Mouse (Mus musculus) thymus, postnatal 4 days (tissue): Measurements from ENCODE around the gene Gpm6a.

ENCODE experiments used
- DNase-seq: peaks from one replicate; pipeline ENCODE4 v3.0.0; 2021

Gpm6a gene

GRCm38 (mm10) chr8:54954741-54955455, at the start of gene Gpm6a:
Gpm6a (plus strand) TSS chr8:54954843.
- no peak for DNase-seq

DNA sequence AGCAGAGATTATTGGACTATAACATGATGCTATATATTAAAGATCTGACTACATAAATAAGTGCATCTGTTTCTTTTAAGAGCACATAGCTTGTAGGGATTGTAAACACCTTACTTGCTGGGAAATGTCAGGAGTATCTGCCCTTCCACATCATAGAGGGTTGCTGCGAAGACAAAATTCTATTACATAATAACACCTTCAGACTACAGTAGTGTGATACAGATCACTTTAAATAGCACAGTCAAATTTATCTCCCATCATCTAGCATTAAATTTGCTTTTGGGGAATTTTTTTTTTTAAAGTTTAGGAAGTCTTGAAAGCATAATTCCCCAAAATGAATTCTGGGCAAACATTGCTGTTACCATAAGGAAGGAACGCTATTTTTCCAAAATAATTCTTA, 41.8 kb upstream of the Gpm6a start:
- DNase-seq: no peak

- no peak for DNase-seq
These were observed 36.9 kb upstream of the Gpm6a start for GRCm38 (mm10) chr8:54917710-54918109.

DNA sequence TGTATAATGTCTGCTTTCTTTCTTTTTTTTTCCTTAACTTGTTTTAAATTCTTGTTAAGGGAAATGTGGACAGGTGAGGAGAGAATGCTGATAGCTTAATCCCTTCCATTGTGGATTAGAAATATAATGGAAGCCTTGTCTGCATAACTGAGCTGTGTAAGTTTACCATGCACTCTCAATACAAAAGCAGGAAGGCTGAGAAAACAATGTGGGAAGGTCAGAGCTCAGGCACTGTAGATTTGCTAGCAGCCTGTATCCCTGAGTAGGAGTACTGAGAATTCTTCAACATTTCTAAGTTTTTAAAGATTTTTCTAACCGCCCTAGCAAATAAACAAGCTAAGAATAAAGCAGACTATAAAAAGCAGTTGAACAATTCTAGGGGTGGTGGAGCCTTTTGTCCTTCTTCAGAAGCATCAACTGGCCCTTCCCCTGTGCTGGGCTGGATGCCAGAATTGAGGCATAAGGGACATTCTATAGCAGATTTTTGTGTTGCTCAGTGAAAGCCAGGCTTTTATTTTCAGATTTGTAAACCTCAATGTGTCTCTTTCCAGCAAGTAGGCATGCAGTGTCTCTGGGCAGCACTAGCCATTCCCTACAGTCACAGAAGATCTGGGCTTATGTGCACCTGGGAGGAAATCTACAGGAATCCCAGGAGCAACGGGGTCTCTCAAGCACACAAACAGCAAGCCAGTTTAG, 32.3 kb upstream of the Gpm6a start:
- DNase-seq: no peak

- DNase-seq: no peak
These were observed 29.7 kb upstream of the Gpm6a start for GRCm38 (mm10) chr8:54924936-54925335.

DNA sequence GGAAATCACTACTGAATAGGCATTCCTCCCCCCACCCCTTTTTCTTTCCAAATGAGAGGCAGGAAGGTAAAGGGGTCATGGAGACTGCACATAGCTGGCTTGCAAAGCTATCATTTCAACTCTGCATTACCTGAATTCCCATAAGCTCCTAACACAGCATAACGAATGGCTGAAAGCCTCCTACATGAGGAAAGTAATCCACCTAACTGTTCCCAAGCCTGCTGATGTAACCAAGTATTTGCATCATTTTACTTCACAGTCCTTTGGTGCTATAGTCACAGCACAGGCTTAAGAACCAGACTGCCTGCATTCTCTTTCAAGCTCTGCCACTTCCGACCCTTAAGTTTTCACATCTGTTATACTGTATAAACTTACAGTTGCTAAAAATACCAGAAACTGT, 22.3 kb upstream of the Gpm6a start:
- DNase-seq: no peak

DNA sequence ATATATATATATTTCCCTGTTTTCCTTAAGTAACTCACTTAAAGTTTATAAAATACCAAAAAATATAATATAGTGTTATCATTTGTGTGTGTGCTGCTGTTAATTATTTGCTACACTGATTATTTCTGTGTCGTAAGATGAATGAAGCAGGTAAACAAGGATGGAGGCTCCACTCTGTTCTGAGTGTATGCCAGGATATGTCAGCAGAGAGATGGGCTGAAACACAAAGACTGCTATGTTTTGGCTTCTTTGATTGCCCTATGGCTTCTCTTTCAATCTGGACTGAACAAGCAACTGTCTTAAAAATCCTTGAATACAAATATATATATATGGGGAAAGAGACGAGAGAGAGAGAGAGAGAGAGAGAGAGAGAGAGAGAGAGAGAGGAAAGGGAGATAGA, 1.3 kb upstream of the Gpm6a start:
- no peak for DNase-seq

DNA sequence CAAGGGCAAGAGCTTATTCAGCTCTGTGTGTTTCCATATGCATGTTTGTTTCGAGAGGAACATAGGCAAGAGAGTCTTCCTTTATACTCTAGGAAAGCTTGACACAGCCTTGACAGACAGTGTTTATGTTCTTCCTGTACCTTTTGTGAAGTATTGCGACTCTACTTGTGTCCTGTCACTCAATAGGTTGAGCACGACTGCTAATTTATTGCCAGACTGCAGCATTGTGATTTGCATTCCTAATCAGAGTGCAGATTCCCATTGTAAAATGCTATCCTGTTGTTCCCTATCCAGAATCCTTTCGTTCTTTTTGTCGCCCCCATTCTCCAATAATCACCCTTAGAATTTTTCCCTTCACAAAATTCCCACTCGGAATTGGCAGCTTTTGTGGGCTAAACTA, 613 bp upstream of the Gpm6a start:
- no peak for DNase-seq

DNA sequence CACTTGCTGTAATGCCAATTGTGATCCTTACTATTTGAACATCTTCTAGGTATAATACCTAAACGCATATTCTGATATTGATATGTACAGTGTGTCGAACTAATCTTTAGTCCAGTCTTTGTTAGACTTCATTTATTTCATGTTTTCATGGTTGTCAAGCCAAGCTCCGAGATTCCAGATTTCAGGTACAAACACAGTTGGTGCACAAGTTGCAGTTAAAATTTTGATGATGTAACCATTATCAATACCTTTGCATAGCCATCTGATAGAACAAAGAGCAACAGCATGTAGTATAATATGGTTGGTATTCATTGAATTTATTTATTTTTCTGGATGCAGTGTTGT, 785 bp downstream of the Gpm6a start:
- DNase-seq: no peak

GRCm38 (mm10) chr8:54955935-54956573, 1.4 kb downstream of the Gpm6a start:
- DNase-seq: no peak

- no peak for DNase-seq
These were observed 2.1 kb downstream of the Gpm6a start for GRCm38 (mm10) chr8:54956787-54957186.

GRCm38 (mm10) chr8:54957506-54957905, 2.9 kb downstream of the Gpm6a start:
- no peak for DNase-seq

DNA sequence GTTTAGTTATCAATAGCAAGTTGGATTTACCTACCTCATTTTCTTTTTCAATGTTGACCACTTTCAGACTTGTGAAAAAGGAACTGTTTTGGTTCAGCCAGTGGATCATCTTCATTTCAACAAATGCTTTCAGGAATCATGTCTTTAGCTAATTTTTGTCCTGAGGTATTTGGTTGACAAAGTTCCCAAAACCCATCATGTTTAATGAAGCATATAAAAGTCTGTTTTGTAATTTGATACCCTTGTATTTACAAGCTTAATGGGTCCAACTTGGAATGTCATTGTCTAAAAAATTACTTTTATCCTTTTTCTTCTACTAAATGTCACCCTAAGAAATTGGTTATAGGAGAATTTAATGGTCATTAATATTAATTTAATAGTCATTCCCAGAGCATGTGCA, 6.9 kb downstream of the Gpm6a start:
- no peak for DNase-seq

DNA sequence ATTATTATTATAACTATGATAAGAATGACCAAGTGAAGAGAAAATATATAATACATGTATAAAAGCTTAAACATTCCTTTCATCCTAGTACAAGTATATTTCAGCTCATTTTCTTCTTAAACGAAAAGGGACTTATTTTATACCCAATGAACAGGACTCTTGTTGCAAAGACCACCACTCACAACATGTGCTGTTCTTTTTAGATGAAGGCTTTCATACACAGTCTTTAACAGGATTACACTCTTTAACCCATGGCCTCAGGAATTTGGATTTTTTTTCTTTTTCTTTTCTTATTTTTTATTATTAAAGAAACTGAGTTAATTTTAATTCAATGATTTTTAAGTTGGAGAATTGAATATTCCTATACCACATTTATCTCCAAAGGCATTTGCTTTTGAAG, 20.4 kb downstream of the Gpm6a start:
- no peak for DNase-seq

GRCm38 (mm10) chr8:54975506-54975905, 20.9 kb downstream of the Gpm6a start:
- DNase-seq: no peak

- no peak for DNase-seq
These were observed 21.3 kb downstream of the Gpm6a start for GRCm38 (mm10) chr8:54975927-54976326.

DNA sequence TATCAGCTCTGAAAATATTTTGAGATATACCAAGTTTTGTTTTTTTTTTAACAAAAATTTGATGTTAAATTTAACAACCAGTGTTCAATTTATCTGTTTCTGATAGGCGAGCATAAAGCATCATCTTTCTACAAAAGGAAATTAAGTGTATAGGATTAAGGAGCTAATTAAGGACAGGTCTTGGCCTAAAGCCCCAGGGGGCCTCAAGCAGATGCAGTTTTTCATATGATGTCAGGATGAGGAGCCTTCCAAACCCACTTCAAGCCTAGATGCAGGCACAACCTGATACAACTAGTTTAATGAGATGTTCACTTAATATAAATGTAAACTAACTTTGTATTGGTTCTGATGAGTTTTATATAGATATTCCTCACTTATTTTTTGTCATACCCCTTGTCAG, 22.0 kb downstream of the Gpm6a start:
- no peak for DNase-seq

GRCm38 (mm10) chr8:54986791-54987190, 32.1 kb downstream of the Gpm6a start:
- no peak for DNase-seq

DNA sequence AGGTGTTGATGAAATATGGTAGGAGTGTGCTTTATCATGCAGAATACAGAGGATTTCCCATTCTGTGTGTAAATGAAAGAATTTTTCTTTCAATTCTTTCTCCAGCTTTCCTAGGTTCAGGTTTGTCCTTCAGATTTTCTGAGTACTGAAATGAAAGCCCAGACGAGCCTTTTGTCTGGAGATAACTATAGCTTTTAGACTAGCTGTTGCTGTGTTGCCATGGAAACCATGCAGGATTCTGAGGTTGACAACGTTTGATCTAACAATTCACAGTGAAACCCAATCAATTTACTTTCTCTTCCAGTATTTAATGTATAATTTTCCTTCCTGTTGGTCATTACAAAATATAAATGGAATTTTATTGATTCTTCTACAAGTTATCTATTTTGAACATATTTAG, 34.5 kb downstream of the Gpm6a start:
- DNase-seq: no peak

DNA sequence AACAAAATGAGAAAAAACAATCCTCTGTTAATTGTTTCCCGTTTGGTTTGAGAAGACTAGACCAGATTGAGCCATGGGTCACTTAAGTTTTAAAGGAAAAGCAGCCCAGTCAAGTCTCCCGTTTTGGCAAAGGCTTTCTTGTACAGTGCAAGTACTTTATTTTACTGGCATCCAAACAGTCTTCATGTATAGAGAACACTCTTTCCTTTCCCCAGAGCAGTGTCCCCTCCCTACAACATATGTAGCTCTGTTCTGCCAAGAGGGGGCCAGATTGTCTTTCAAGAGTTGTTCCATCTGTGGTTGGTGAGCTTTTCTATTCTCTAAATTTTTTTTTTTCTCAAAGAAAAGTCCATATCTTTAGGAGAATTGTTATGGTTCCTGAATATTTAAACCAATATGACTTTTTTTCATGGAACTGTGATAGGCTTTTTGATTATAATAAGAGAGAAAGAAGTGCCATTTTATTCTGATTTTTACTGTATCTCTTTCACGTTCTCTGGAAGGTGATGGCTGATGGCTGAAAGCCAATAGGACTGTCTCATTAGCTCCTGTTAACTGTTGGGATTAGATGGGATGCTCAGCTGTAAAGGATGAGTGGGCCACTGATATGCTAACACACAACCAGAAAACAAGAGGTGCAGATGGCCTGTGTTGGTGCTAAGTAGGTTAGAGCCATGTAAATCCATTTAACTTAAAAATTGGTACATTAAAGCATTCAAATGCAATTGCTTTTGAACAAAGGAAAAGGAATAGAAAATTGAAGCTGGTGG, 37.4 kb downstream of the Gpm6a start:
- no peak for DNase-seq

GRCm38 (mm10) chr8:54995662-54996061, 41.0 kb downstream of the Gpm6a start:
- no peak for DNase-seq

GRCm38 (mm10) chr8:55002398-55002797, 47.8 kb downstream of the Gpm6a start:
- DNase-seq: no peak

GRCm38 (mm10) chr8:55002946-55003345, 48.3 kb downstream of the Gpm6a start:
- DNase-seq: no peak

DNA sequence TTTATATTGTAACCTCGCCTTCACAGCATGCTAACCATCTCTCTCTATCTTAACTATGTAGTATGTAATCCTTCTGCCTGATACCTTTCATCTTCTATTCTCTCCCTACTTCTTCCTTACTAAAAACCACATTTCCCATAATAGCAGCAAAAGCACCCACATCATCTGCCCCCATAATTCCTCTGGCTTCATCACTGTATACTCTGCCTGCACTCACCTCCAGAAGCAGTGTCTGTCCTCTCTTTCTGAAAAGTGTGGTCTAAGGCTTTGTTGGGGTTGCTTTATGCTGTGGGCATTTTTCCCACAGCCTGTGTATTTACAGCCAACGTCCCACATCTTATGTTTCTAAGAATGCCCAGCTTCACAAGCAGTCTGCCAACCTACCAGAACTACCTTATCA, 57.6 kb downstream of the Gpm6a start:
- no peak for DNase-seq
